Mouse (Mus musculus) cerebral cortex, adult 2 months (tissue): ENCODE results near the gene Camta2.

Experiments used
- WGBS: fragments of 180-500 bp; shearing (Covaris S2); methylation state at CpG from one replicate; pipeline ENCODE4 v1.1.7; 2018; 5-methylcytosine and 5-hydroxymethylcytosine counted together

The Camta2 gene

DNA sequence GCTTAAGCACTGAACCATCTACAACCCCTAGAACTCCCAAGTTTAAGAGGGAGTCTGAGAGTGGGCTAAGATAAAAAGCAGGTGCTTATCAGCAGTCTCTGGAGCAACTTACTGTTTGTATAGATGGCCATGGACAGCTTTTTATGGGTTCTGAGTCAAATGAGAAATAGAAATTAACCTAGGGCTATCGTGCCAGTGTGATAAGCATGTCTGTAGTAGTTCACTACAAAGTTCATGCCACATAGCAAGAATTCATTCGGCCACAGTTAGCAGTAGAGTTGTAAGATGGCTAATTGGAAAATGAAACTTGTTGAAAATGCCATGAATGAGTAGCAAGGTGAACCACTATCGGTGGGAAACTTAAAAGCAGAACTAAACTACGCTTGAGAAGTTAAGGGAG, 39.4 kb downstream of the Camta2 start:
- 71% methylated on average over 4 of the region's 4 CpGs for WGBS

DNA sequence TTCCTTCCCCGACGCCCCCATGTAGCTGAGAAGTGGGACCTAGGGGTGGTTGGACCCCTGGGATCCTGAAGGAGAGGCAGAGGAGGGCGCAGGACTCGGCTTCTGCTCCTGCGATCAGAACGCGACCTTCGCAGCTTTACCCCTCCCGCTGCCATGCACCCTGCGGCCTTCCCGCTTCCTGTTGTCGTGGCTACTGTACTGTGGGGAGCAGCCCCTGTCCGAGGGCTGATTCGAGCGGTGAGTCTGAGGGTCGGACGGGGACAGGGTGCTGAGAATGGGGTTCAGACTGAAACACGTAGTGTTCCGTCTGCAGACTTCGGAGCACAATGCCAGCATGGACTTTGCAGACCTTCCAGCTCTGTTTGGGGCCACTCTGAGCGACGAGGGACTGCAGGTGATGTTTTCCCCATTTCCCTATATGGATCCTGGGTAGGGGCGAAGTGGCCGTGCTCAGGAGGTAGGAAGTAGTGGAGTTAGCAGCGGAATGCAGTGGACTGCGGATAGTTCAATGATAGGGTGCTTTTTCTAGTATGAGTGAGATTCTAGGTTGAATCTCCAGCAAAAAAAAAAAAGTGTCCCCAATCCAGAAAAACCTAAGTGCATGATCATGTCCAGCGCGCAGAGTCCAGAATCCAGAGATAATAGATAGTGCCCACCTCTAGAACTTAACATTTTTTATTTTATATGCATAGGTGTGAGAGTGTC, 40.0 kb downstream of the Camta2 start:
- 4% methylated on average over 28 of the region's 28 CpGs for WGBS

DNA sequence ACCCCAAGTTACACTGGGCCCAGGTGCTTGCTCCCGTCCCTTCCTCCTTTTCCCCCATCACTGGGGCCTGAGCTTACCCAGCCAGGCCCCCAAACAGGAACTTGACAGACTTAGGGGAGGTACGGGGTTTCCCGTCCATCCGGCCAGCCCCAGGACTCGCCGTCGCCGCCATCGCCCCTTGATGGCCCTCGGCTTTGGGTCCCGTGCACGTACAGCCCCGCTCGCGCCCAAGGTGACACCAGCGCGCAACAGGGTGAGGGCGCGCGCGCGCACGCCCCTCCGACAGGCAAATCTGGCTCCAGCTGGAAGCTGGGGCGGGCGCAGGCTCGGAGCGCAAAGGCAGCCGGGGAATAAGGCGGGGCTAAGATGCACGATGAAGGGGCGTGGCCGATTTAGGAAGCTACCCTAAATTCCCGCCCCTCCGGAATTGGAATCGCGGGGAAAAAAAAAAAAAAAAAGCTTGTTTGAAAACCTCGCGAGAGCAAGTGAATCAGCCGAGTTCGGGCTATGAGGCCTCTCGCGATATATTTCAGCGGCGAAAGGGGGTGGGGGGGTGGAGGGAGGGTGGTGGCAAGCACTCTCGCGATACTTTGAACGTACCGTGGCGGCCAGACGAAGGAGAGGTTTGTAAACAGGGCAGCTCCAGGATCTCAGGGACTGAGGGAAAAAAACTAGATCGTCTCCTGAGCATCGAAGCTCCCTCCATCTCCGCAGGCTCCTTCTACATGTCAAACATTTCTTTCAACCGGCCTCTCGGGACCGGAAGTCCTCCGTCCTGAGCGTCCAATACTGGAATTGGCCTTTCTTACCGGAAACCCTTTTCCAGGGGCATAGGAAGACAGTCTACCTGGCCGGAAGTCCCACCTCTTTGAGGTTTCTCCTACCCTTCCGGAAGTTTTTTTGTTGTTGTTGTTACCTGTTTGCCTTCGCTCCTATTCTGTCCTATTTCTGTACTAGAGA, 40.9 kb downstream of the Camta2 start, which contains the start of the genes Rnf167 and Slc25a11:
TSS of gene Rnf167 (plus strand) at position 545 of the 960 bp plus-strand sequence.
TSS of gene Slc25a11 (minus strand) at position 789 of the 960 bp plus-strand sequence.
- WGBS = under 1% methylated on average over 63 of the region's 63 CpGs

DNA sequence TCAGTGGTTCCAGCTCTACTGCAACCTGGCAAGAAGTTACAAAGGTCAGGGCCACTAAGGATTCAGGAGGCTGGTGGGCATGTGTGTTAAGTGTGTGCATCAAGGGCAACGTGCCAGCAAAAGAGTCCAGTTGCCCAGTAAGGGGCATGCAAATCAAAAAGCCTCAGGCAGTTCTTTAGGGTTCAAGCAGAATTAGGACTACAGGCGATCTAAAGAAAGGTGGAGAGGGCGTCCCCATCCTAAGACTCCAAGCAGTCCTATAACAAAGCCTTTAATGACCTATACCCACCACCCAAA, 41.7 kb downstream of the Camta2 start:
- 11% methylated on average over 3 of the region's 3 CpGs for WGBS

DNA sequence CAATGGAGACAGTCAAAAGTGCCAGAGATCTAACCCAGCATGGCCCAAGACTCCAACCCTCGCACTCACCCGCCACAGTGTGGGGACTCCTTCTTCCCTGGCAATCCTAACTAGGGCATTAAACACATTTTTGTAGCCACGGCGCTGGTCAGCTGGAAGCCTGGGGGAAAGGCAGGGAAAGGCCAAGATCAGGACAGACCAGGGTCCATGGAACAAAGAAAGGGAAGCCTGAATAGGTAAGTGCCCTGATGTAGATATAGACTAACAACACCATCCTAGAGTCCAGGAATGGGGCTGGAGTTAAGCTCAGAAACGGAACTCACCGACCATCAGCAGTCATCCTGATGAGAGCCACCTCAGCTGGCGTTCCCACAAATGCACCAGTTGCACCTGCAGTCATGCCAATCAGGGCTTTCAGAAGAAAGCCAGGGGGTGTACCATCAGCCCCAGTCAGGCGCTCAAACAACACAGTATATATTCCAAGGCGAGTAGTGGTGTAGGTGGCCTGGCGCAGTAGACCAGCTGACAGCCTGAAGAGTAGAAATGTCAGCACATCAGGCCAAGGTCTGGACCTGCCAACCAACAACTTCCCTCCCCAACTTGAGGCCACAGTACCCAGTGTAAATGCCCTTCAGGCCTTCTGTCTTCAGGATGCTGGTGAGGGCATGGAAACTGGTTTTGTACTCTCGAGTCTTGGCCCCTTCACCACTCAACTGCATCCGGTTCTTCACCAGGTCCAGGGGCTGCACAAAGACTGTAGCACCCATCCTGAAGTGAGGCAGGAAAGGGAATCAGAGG, 42.2 kb downstream of the Camta2 start:
- WGBS = 82% methylated on average over 12 of the region's 12 CpGs

DNA sequence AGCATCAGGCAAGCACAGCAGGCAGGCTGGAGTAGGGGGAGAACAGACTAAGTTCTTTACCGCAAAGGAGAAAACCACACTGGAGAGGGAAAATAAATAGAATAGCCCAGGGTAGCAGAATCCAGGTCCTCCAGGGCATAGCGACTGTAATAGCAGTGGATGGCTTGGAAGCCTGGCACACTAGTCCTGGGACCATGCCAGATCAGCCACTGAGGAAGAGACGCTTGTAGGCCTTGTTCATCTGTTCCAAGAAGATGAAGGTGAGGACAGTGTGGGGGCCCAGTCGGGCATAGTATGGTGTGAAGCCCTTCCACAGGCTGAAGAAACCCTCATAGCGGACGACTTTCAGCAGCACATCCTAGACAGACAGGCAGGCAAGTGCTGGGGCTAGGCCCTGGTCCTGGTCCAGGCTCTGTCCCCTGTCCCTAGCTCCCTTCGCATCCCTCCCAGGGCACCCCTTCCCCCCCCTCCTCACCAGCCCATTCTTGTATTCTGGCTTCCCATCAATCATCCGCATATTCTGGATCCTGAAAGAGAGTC, 43.3 kb downstream of the Camta2 start:
- WGBS = 84% methylated on average over 8 of the region's 8 CpGs

DNA sequence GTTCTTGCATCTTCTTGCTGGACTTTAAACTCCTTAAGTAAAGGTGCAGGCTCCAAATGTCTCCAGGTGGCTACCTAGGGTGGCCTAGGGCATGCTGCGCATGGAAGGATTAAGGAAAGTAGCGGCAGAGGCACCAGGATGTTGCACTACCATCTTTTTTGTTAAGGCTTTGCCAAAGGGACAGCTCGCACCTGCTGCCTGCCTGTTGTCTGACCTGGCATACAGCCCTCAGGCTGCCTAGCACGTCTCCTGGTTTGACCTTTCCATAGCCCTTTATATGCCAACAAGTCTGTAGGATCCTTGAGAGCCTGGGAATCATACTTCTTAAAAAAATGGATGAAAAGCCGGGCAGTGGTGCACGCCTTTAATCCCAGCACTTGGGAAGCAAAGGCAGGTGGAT, 44.9 kb downstream of the Camta2 start:
- 92% methylated on average over 6 of the region's 6 CpGs for WGBS

DNA sequence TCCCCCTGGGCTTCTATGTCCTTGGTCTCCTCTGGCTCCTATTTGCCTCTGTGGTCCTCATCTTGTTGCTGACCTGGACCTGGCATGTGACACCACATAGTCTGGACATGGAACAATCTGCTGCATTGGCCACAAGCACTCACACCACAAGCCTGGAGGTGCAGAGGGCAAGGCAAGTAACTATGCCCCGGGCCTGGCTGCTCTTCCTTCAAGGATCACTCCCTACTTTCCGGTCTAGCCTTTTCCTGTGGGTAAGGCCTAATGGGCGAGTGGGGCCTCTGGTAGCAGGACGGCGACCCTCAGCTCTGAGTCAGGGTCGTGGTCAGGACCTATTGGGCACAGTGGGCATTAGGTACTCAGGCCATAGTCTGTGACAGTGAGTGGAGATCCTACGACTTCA, 46.7 kb downstream of the Camta2 start:
- 85% methylated on average over 7 of the region's 7 CpGs for WGBS

DNA sequence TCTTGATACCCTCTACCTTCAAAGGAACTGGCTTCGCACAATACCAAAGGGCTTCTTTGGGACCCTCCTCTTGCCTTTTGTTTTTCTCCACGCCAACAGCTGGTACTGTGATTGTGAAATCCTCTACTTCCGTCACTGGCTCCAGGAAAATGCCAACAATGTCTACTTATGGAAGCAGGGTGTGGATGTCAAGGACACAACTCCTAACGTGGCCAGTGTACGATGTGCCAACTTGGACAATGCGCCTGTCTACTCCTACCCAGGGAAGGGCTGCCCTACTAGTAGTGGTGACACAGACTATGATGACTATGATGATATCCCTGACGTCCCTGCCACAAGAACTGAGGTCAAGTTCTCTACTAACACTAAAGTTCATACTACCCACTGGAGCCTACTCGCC, 47.9 kb downstream of the Camta2 start:
- 78% methylated on average over 8 of the region's 8 CpGs for WGBS

DNA sequence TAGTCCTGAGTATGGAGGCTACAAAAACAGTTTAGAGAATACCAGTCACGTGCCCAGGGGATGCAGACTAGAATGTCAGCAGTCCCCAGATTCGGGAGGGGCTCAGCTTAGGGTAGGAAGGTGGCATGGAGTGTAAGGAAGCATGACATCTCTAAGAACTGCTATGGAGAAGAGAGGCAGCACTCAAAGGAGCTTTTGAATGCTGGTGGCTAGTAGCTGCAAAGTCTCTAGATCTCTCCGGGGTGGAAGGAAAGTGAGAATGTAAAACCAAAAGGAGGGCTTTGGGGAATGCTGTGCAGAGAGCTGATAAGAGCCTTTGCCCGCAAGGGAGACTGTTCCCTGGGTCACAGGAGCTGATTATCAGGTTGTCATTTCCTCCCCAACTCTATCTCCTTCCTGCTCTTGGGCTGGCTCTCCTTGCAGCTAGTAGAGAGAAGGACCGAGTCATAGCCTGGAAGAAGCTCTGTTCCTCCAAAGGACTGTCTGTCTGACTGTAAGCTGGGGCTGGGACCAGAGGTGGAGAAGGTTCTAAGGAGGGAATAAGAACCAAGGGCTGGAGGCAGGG, 49.1 kb downstream of the Camta2 start, which contains the start of gene Gp1ba:
TSS of gene Gp1ba (plus strand) at position 409 of the 565 bp plus-strand sequence.
- 66% methylated on average over 5 of the region's 5 CpGs for WGBS

DNA sequence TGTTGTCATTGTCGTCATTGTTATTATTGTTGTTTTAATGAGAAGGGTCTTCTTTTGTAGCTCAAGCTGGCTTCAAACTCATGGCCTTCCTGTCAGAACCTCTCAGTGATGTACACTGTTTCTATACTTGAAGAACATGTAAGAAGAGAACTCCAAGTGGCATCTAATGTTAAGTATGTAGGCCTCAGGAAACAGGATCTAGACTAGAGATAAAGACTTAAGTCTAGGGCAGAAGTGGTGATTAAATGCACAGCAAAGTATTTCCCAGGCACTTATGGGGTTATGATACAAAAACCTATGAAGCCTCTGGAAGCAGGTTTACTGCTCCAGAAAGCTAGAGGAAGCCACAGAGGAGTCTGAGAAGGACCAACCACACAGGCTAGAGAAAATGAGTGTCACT, 49.6 kb downstream of the Camta2 start:
- 90% methylated on average over 1 of the region's 1 CpGs for WGBS

DNA sequence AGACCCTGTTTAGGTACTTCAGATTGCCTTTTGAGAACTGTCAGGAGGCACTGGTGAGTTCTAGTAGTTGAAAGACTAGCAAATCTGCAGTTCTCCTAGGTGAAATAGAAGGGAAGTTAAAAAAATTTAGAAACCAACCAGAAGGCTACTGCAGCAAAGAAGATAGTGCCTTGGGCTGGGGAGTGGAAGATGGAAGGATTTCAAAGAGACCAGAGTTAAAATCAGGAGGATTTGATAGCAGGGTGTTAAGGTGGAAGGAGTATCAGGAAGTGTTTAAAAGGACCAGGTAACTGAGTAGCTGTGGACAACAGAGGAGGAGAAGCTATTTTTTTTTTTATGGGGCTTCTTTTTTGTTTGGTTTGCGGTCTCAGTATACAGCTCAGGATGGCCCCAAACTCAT, 50.1 kb downstream of the Camta2 start:
- 96% methylated on average over 1 of the region's 1 CpGs for WGBS

DNA sequence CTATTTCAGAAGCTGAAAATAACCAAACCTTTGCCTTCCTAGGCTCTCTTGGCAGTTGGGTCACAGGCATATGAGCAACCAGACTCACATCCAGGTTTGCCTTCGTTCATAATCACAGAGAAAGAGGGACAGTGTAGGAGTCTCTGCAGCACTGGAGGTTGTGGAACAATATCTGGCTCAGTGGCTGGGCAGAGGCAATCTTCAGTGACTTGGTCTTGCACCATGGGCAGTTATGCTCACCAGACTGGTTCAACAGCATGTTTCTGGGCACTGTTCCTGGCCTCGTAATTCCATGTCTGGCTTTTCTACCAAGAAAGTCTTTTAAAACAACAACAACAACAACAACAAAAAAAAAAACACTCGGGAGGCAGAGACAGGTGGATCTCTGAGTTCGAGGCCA, 52.3 kb downstream of the Camta2 start:
- WGBS = 81% methylated on average over 4 of the region's 4 CpGs

DNA sequence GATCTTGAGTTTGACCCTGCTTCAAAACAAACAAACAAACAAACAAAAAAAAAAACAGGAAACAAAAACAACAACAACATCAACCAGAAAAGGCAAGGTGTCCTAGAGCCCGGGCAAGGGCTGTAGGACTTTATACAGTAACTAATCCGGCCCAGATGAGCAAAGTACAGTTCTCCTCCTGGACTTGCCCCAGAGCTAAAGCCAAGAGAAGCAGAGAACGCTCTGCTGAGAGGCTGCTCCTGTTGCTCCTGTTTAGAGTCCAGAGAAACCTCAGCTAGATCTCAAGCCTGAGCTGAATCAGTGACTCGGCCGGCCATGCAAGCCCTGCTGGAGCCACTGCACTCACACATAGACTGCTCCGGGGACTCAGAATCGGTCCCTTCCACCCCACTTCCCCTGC, 57.8 kb downstream of the Camta2 start:
- WGBS = 74% methylated on average over 7 of the region's 7 CpGs

DNA sequence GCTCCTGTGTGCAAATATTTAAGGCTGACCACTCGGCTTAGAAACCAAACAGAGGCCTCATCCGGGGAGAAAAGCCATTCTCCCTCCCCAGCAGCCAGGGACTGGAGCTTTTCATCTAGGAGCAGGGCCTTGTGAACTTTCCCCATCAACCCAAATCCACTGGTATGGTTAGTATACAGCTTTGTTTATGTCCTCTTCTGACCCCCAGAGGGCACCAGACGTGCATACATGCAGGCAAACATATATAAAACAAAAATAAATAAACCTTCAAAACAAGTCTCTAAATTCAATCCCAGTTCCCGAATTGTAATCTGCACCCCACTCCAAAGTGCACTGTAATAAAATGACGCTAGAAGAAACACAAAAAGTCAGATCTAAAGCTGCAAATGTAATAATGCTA, 58.3 kb downstream of the Camta2 start:
- WGBS = 56% methylated on average over 5 of the region's 5 CpGs

DNA sequence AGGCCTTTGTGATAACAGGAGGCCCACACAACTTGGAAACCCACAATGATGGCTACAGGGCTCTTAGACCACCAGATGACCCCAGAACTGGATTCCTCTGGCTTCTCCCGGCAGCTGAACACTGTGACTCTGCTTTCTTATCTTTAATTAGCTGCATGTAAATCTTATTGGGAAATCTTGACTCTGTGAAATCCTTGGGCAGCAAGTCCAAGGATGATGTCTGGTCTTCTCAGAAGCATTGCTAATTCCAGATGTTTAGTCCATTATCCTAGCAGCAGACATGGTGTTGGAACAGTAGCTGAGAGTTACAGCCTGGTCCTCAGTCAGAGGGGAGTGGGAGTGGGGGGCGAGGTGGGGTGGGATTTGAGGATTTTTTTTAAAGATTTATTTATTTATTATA, 59.5 kb downstream of the Camta2 start:
- WGBS = 73% methylated on average over 2 of the region's 2 CpGs

DNA sequence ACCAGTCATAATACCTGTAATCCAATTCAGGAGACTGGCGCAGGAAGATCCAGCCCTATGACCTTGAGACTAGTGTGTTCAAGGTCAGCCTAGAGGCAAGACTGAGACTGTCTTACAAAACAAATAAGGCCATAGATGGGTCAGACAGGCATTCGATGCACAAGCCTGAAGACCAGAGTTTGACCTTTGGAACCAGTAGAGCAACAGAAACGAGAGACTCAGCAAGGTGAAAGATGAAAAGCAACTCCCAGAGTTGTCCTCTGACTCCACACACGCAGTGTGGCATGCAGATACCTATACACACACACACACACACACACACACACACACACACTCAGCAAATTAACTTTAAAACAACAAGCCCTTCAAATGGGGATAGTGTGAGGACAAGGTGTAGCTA, 61.0 kb downstream of the Camta2 start:
- WGBS = 78% methylated on average over 4 of the region's 4 CpGs

DNA sequence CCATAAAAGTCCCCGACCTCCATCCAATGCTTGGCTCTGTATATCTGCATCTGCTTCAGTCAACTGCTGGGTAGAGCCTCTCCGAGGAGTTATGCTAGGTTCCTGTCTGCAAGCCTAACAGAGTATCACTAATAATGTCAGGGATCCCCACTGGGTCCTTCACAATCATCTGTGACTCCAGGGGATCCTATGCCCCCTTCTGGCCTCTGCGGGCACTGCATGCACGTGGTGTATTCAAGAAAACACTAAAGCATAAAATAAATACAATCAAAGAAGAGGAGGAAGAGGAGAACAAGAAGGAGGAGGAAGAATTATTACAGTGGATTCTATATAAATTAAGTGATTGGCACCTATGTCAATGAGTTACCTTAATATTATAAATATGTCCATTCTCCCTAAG, 62.4 kb downstream of the Camta2 start:
- 45% methylated on average over 4 of the region's 4 CpGs for WGBS

DNA sequence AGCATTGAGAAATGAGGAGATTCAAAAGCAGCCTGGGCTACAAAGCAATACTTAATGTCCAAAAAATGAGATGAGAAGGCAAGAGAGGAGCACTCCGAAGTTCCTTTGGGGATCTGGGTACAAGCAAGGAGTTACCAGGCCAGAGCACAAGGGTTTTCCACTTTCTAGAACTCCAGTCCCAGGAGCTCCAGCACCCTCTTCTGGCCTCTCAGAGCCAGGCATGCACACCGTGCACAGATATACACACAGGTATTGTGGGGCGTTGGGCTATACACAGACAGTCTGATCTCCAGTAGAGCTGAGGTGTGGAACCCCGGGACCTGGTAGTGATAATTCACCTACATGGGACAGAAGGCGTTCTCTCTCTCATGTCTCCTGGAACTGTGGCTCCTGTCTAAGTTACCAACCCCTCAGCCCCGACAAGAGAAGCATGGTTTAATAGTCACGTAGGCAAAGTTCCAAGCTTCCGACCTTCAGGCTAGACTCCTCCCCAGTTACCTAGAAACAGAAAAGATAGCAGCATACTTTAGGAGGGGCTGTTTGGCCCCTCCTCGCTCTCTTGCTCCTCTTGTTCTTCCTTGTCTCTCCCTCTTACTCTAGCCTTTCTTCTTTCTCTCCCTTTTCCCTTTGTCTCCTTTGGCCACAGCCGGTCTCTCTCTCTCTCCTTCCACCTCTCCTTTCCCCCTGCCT, 64.7 kb downstream of the Camta2 start:
- WGBS = 79% methylated on average over 10 of the region's 10 CpGs

DNA sequence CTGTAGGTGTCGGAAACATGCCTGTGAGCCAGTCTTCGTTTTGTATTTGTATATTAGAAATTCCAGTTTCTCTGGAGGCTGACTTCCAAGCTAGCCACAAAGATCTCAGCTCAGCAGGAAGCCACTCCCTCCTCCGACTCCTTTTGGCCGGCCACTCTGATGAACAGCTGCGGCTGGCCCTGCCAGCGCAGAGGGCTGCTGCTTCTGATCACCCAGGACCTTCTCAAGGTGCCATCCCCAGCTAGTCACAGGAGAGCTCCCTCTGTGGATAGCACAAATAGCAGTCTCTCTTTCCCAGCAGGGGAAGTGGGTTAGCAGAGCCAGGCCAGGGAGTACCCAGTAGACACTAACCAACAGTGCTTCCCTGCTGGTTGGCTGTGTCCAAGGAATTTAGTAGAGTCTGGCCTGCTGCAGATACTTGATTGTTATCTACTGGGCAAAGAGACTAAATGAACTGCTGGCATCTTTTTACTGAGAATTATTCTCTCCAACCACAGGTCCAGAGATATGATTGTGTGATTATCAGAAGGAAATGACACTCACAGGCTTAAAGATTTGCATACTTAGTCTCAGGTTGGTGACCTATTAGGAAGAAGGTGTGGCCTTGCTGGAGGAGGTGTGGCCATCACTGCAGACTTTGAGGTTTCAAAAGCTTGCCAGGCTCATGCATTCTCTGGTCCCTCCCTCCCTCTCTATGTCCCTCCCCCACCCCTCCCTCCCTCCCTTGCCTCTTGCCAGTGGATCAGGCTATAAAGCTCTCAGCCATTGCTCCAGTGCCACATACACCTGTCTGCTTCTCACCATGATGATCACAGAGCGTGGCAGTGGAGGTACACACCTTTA, 65.7 kb downstream of the Camta2 start:
- 59% methylated on average over 7 of the region's 7 CpGs for WGBS
